Mouse (Mus musculus): ENCODE measurements around the gene Vpreb3.

- TF ChIP-seq EP300 (optimal IDR thresholded peaks at IDR 0.05) (no peak), CTCF (IDR thresholded peaks at IDR 0.05; ENCODE audit: low read depth) (no peak)
Observed at GRCm38 (mm10) chr10:75954381-75954811, 11.5 kb downstream of the Vpreb3 start, which contains the start of gene Gm5134.

Measured in stomach, postnatal 0 days (tissue).